Mouse (Mus musculus): Measurements from ENCODE around the gene Ercc1.

The Ercc1 gene

GRCm38 (mm10) chr7:19344237-19344847, at the start of gene Ercc1:
TSS of gene Ercc1 (plus strand) at chr7:19344778.
- no peak for DNase-seq (ENCODE audit: low spot score)

GRCm38 (mm10) chr7:19295503-19296185, 48.9 kb upstream of the Ercc1 start:
- peak; percentile 96 for DNase-seq (ENCODE audit: low spot score)

- DNase-seq (ENCODE audit: low spot score) = no peak
Observed at GRCm38 (mm10) chr7:19297034-19297433, 47.5 kb upstream of the Ercc1 start.

GRCm38 (mm10) chr7:19297794-19298193, 46.8 kb upstream of the Ercc1 start:
- DNase-seq (ENCODE audit: low spot score) = no peak

GRCm38 (mm10) chr7:19299194-19299593, 45.4 kb upstream of the Ercc1 start:
- no peak for DNase-seq (ENCODE audit: low spot score)

GRCm38 (mm10) chr7:19300501-19301421, 43.8 kb upstream of the Ercc1 start:
- peak; percentile 76 for DNase-seq (ENCODE audit: low spot score)

- DNase-seq (ENCODE audit: low spot score) = no peak
Observed at GRCm38 (mm10) chr7:19301461-19302263, 42.9 kb upstream of the Ercc1 start.

GRCm38 (mm10) chr7:19302264-19303045, 42.1 kb upstream of the Ercc1 start:
- DNase-seq (ENCODE audit: low spot score) = no peak

- no peak for DNase-seq (ENCODE audit: low spot score)
Observed at GRCm38 (mm10) chr7:19303046-19303305, 41.6 kb upstream of the Ercc1 start.

GRCm38 (mm10) chr7:19303770-19304169, 40.8 kb upstream of the Ercc1 start:
- DNase-seq (ENCODE audit: low spot score) = peak; percentile 79

- no peak for DNase-seq (ENCODE audit: low spot score)
Observed at GRCm38 (mm10) chr7:19304501-19305412, 39.8 kb upstream of the Ercc1 start.

GRCm38 (mm10) chr7:19305413-19305735, 39.2 kb upstream of the Ercc1 start:
- DNase-seq (ENCODE audit: low spot score) = no peak

- no peak for DNase-seq (ENCODE audit: low spot score)
Observed at GRCm38 (mm10) chr7:19305796-19306765, 38.5 kb upstream of the Ercc1 start.

- DNase-seq (ENCODE audit: low spot score) = no peak
Observed at GRCm38 (mm10) chr7:19306819-19307738, 37.5 kb upstream of the Ercc1 start.

- peak; percentile 86 for DNase-seq (ENCODE audit: low spot score)
Observed at GRCm38 (mm10) chr7:19307739-19308453, 36.7 kb upstream of the Ercc1 start.

GRCm38 (mm10) chr7:19308454-19309277, 35.9 kb upstream of the Ercc1 start:
- DNase-seq (ENCODE audit: low spot score) = peak; percentile 97

Data from lung, postnatal 25 days (tissue).